ENCODE assay signal across 7 mouse cellular contexts in the genomic region with DNA sequence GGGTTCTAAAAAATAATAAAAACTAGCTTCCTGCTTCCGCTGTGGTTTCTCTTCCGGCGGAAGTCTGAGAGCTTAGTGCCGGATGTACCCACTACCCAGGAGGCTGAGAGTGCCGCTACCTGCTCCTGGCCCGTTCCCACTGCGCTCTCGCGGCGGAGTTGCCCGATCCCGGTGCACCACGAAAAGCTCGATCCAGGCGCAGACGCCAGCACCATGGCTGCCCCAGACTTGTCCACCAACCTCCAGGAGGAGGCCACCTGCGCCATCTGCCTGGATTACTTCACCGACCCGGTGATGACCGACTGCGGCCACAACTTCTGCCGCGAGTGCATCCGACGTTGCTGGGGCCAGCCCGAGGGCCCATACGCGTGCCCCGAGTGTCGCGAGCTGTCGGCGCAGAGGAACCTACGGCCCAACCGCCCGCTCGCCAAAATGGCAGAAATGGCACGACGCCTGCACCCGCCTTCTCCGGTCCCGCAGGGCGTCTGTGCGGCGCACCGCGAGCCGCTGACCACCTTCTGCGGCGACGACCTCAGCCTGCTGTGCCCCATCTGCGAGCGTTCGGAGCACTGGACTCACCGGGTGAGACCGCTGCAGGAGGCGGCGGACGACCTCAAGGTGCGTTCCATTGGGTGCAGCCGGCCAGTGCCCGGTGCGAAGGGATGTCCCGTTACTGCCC. TPM values are rescaled to one million over a fixed set of nuclear protein-coding genes. Genes with fewer than 3 reads are reported as not detected.
DNase-seq lines count a peak whose midpoint lies in the region; ATAC-seq and TF ChIP-seq lines count a peak whose summit lies in the region.

A gene (plus strand): TSS at position 67 of the 679 bp plus-strand sequence.

- peaks cover 11% of the 10 kb centered on the region; the same call in 1 of the 2 replicates for H3K36me3 ChIP-seq in hindbrain, embryonic 16.5 days (ENCODE audit: control insufficient read depth, insufficient read depth, low read length)
- peaks cover 36% of the 10 kb centered on the region for H3K36me3 ChIP-seq in megakaryocyte, embryonic 14.5 days (replicated peaks; ENCODE audit: low read length)

- H3K4me2 ChIP-seq in hindbrain, embryonic 16.5 days (ENCODE audit: low read length), result peak within 1 kb of the TSS; percentile 100

- peak within 1 kb of the TSS; percentile 95 for H3K4me3 ChIP-seq in cerebellum, adult 2 months (replicated peaks; ENCODE audit: insufficient read depth, low read depth, low read length)
- H3K4me3 ChIP-seq in hindbrain, embryonic 16.5 days (ENCODE audit: low read length), result peak within 1 kb of the TSS; percentile 97
- peak within 1 kb of the TSS; percentile 98 for H3K4me3 ChIP-seq in megakaryocyte, embryonic 14.5 days (replicated peaks)

- intact Hi-C loops in left cerebral cortex, postnatal 10 days (cut with DNase I), result loop anchor here (10.0 kb wide), 1 partner anchor 207 kb away; a partner anchor contains a TSS

- TF ChIP-seq CTCF in cerebellum, adult 2 months (IDR thresholded peaks at IDR 0.05; ENCODE audit: borderline replicate concordance, insufficient read depth, low read depth, low read length), result no peak

- DNase-seq in T-cell, adult 2 months (ENCODE audit: low spot score), result peak; percentile 80
- peak; percentile 70 to 76 for DNase-seq in cerebellum, adult 2 months
- DNase-seq in gastrocnemius, adult 18-20 months (ENCODE audit: low spot score), result peak; percentile 57
- peak; percentile 55 to 69 for DNase-seq in left cerebral cortex, postnatal 10 days (ENCODE audit: extremely low spot score in 1 of 2, low spot score in 2 of 2)
- peak; percentile 56 for DNase-seq in right cerebral cortex, postnatal 25 days

- peak within 1 kb of the TSS; percentile 40; the same call in 1 of the 2 replicates for H3K27ac ChIP-seq in cerebellum, adult 2 months (ENCODE audit: insufficient read depth, low read length)
- peak within 1 kb of the TSS; percentile 75 for H3K27ac ChIP-seq in hindbrain, embryonic 16.5 days (ENCODE audit: low read depth, low read length)

- TF ChIP-seq POLR2A in cerebellum, adult 2 months (IDR thresholded peaks at IDR 0.05; ENCODE audit: borderline replicate concordance, insufficient read depth, low read length), result peak; percentile 80; the same call in 1 of the 2 replicates

- no peaks in the 10 kb centered on the region for H3K9me3 ChIP-seq in hindbrain, embryonic 16.5 days (ENCODE audit: control insufficient read depth, low read length)
- H3K9me3 ChIP-seq in megakaryocyte, embryonic 14.5 days, result no peaks in the 10 kb centered on the region

- H3K27me3 ChIP-seq in cerebellum, adult 2 months (ENCODE audit: control insufficient read depth, insufficient read depth, low read length), result no peaks in the 10 kb centered on the region
- no peaks in the 10 kb centered on the region for H3K27me3 ChIP-seq in hindbrain, embryonic 16.5 days (replicated peaks; ENCODE audit: control insufficient read depth, insufficient read depth, low read length)
- no peaks in the 10 kb centered on the region for H3K27me3 ChIP-seq in megakaryocyte, embryonic 14.5 days (replicated peaks)

- peak within 1 kb of the TSS; percentile 95 for H3K9ac ChIP-seq in hindbrain, embryonic 16.5 days (ENCODE audit: low read depth, low read length)

- ATAC-seq in hindbrain, embryonic 16.5 days, result peak; percentile 86

- peaks cover 16% of the 10 kb centered on the region for H3K4me1 ChIP-seq in cerebellum, adult 2 months (ENCODE audit: control insufficient read depth, insufficient read depth, low read length)
- peaks cover 40% of the 10 kb centered on the region for H3K4me1 ChIP-seq in hindbrain, embryonic 16.5 days (ENCODE audit: control insufficient read depth, insufficient read depth, low read depth, low read length)
- peaks cover 64% of the 10 kb centered on the region for H3K4me1 ChIP-seq in megakaryocyte, embryonic 14.5 days

- WGBS in cerebellum, adult 2 months, result under 1% methylated on average over 64 of the region's 64 CpGs
- WGBS in hindbrain, embryonic 16.5 days, result under 1% methylated on average over 64 of the region's 64 CpGs

RNA-seq across cellular contexts. Expression of the gene that starts here (rescaled TPM):
- 25.3 and 27.5 TPM in 2 replicates for polyA plus RNA-seq in cerebellum, adult 2 months (2012; rRNA removed)
- 1 to 10 TPM; 5.9 to 6.5 TPM for total RNA-seq in gastrocnemius, adult 18-20 months (2021)
- polyA plus RNA-seq in hindbrain, embryonic 16.5 days (2015; fragmentation: Nextera tagmentation; extraction: Ambion mirVana), result 20.7 and 21.4 TPM in 2 replicates
- total RNA-seq in left cerebral cortex, postnatal 10 days (2021), result 10 to 100 TPM; 22.0 to 22.7 TPM
- 12.8 and 20.1 TPM in 2 replicates for polyA plus RNA-seq in megakaryocyte, embryonic 14.5 days (2012; ENCODE audit: insufficient read depth, low replicate concordance)

Comparison
In these comparisons a context has a peak if more than half of its experiments do, and no peak if none do; other contexts are left out.
1. Peak in every context shown above with its lines: DNase-seq, ATAC-seq, H3K4me3 ChIP-seq and H3K27ac ChIP-seq.